Mouse (Mus musculus) E14TG2a.4 (cell line): Measurements from ENCODE around the gene Kctd13.

Experiments used
- CTCF ChIP-seq: conservative IDR thresholded peaks from 2 replicates; pipeline ENCODE4 v1.5.1; 2014; ENCODE audit warnings: low read length
- NANOG ChIP-seq: IDR thresholded peaks from 2 replicates; pipeline ENCODE4 v1.6.1; 2014; ENCODE audit warnings: borderline replicate concordance, low read length, mixed read lengths

GRCm38 (mm10) chr7:126948626-126949025, 19.9 kb downstream of the Kctd13 start:
- TF ChIP-seq CTCF (no peak), NANOG (no peak)
